ENCODE assay signal across 16 mouse cellular contexts in the genomic region with DNA sequence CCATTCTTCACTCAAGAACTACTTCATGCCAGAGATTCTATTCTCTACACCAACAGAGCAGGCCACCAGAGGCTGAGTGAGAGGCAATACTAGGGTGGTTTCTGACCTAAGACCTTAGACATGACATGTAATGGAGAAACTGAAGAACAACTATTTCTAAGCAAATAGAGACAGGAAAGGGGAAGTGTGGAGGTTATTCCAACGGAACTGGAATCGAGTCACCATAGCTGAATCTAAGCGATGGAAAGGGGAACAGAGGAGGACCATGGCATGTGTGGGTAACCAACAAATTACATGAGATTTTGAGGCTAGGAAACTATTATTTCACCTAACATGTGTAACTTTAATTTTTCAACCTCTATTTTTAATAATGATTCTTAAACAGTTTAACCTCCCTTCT.
"Had no signal": no experiment of that assay in that cellular context is flagged by ENCODE, and none has a peak within 500 bp of the region (broad histone marks: within the 10 kb centered on the region; RNA-seq: fewer than 3 reads in every experiment).

No protein-coding gene starts in this region.

- H3K27me3 ChIP-seq: limb, embryonic 13.5 days; midbrain, embryonic 13.5 days; neural tube, embryonic 15.5 days had no signal

- H3K27ac ChIP-seq: kidney, postnatal 0 days; layer of hippocampus, adult 2 months; limb, embryonic 13.5 days; liver, embryonic 14.5 days; midbrain, embryonic 13.5 days; neural tube, embryonic 15.5 days; stomach, postnatal 0 days had no signal

- ATAC-seq: lung, postnatal 0 days; midbrain, embryonic 13.5 days had no signal

- DNase-seq: kidney, adult 8-10 months; kidney, postnatal 4 days; lung, adult 2 months; lung, postnatal 4 days; right cerebral cortex, adult 18-20 months; right cerebral cortex, postnatal 25 days; thymus, postnatal 4 days had no signal

- H3K9me3 ChIP-seq: limb, embryonic 13.5 days; midbrain, embryonic 13.5 days; neural tube, embryonic 15.5 days had no signal

- H3K4me3 ChIP-seq: layer of hippocampus, adult 2 months; limb, embryonic 13.5 days; midbrain, embryonic 13.5 days; myocyte; neural tube, embryonic 15.5 days had no signal

- H3K4me1 ChIP-seq: midbrain, embryonic 13.5 days had no signal

- H3K36me3 ChIP-seq: limb, embryonic 13.5 days; midbrain, embryonic 13.5 days; neural tube, embryonic 15.5 days had no signal
